Mouse (Mus musculus) CH12.LX (cell line): ENCODE data around the gene Cyp20a1. TPM values are rescaled to one million over a fixed set of nuclear protein-coding genes. Genes with fewer than 3 reads are reported as not detected.

Experiments
- DNase-seq: peaks from one replicate; pipeline ENCODE4 v3.0.0-alpha.2; 2013; ENCODE audit errors: extremely low read depth
- H3K27ac ChIP-seq: 2 replicates; pipeline ENCODE4 v1.5.1; 2012; ENCODE audit warnings: low read depth, mild to moderate bottlenecking, control low read depth, moderate library complexity; ENCODE audit not compliant: insufficient read depth
- H3K27me3 ChIP-seq: replicated peaks from 2 replicates; pipeline ENCODE3; 2012; ENCODE audit warnings: inconsistent platforms
- H3K36me3 ChIP-seq, 2 experiments: replicated peaks in 1 of 2; 2 replicates each; pipeline versions ENCODE3 to v1.6.1; 2012; ENCODE audit warnings: inconsistent platforms in 1 of 2, low read length in 1 of 2, mild to moderate bottlenecking in 1 of 2, mixed read lengths in 1 of 2, moderate library complexity in 1 of 2; ENCODE audit not compliant: control insufficient read depth in 1 of 2, insufficient read depth in 1 of 2
- H3K4me1 ChIP-seq, 2 experiments: 2 replicates each; pipeline ENCODE4 v1.6.1; 2012; ENCODE audit warnings: inconsistent platforms in 1 of 2, moderate library complexity in 1 of 2; ENCODE audit not compliant: insufficient read depth in 2 of 2, control insufficient read depth in 1 of 2
- H3K4me2 ChIP-seq: 2 replicates; pipeline ENCODE4 v1.6.1; 2012; ENCODE audit warnings: low read depth, mild to moderate bottlenecking, control low read depth; ENCODE audit not compliant: poor library complexity, insufficient read depth, severe bottlenecking
- H3K4me3 ChIP-seq, 3 experiments: fragments of 150-350 bp in 1 of 3; sonication (generic) in 1 of 3; replicated peaks in 1 of 3; 2 replicates each; pipeline versions ENCODE3 to v1.5.1; 2011 to 2012; ENCODE audit warnings: low read depth in 2 of 3, low read length in 2 of 3, mild to moderate bottlenecking in 2 of 3, moderate library complexity in 2 of 3, control low read depth in 1 of 3, improper control_type of control experiment in 1 of 3, inconsistent platforms in 1 of 3, mixed read lengths in 1 of 3; ENCODE audit not compliant: poor library complexity in 1 of 3
- H3K79me2 ChIP-seq: replicated peaks from 2 replicates; pipeline ENCODE4 v1.6.1; 2012; ENCODE audit warnings: mild to moderate bottlenecking, moderate library complexity; ENCODE audit not compliant: control insufficient read depth, poor library complexity, insufficient read depth, severe bottlenecking; ENCODE audit errors: extremely low read depth
- H3K9ac ChIP-seq: 2 replicates; pipeline ENCODE4 v1.6.1; 2012; ENCODE audit warnings: low read depth, mild to moderate bottlenecking, control low read depth, moderate library complexity; ENCODE audit not compliant: insufficient read depth
- H3K9me3 ChIP-seq: replicated peaks from 2 replicates; pipeline ENCODE3; 2012; ENCODE audit warnings: low read length, inconsistent platforms, mixed read lengths
- CTCF ChIP-seq, 2 experiments: IDR thresholded peaks in 1 of 2; conservative IDR thresholded peaks in 1 of 2; 2 replicates each; pipeline ENCODE4 v1.5.1; 2011 to 2012; ENCODE audit warnings: low read depth in 2 of 2, low read length in 2 of 2, improper control_type of control experiment in 1 of 2, inconsistent platforms in 1 of 2, mild to moderate bottlenecking in 1 of 2, moderate library complexity in 1 of 2
- MAFK ChIP-seq: IDR thresholded peaks from 2 replicates; pipeline ENCODE4 v1.6.1; 2011; ENCODE audit warnings: low read length, improper control_type of control experiment; ENCODE audit not compliant: insufficient replicate concordance
- PAX5 ChIP-seq: IDR thresholded peaks from 2 replicates; pipeline ENCODE4 v1.6.1; 2012; ENCODE audit warnings: low read length, inconsistent platforms, mixed read lengths
- RAD21 ChIP-seq: IDR thresholded peaks from 2 replicates; pipeline ENCODE4 v1.6.1; 2011; ENCODE audit warnings: low read depth, mild to moderate bottlenecking, low read length, improper control_type of control experiment, moderate library complexity
- SMC3 ChIP-seq: IDR thresholded peaks from 2 replicates; pipeline ENCODE4 v1.6.1; 2011; ENCODE audit warnings: low read depth, low read length, improper control_type of control experiment
- TBP ChIP-seq: conservative IDR thresholded peaks from 2 replicates; pipeline ENCODE4 v1.6.1; 2011; ENCODE audit warnings: low read depth, low read length, improper control_type of control experiment
- dilution Hi-C: fragments of 300-500 bp; cut with MboI; formaldehyde crosslinking; loops from 2 replicates; pipeline ENCODE4 v1.14.3; 2020; ENCODE audit warnings: low sequenced_read_pairs; ENCODE audit not compliant: extremely low pct_unique_long_range_greater_than_20kb, extremely low pct_ligation_motif_present
- in situ Hi-C: fragments of 300-500 bp; cut with MboI; formaldehyde crosslinking; loops from 3 replicates; pipeline ENCODE4 v1.14.3; 2019; ENCODE audit warnings: low sequenced_read_pairs, low pct_ligation_motif_present, low pct_unique_long_range_greater_than_20kb, mixed read lengths
- polyA plus RNA-seq: library from polyadenylated mRNA; unstranded; fragments of >175 nt; gene quantifications from 2 replicates; pipeline ENCODE4 v1.2.1, GENCODE M21; 2012; ENCODE audit warnings: low read depth; ENCODE audit not compliant: insufficient read length
- total RNA-seq, 2 experiments: library from RNA; depleted of rRNA; stranded (reverse); fragments of 300-350 nt in 1 of 2; fragments of >200 nt in 1 of 2; gene quantifications; 2 replicates each; pipeline ENCODE4 v1.2.3; 2012 to 2014

The Cyp20a1 gene
- total and polyA plus RNA-seq, 3 experiments = 20.4 to 41.4 (median 26.9) TPM

DNA sequence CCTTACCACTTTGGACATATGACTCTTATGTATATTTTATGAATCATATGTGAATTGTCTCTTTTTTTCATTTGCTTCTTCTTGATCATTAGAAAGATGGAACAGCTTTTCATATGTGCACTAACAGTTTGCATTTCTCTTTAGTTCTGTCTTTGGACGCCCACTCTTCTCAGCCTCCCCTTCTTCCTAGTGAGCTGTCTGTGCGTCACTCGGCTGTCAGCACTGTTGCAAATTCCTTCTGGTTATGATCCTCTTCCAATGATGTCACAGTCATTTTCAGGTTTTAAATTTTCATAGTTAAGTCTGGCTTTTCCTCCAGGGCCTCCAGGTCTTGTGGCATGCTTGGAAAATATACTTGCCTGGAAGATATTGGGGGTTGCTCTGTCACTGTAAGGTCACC is 38.8 kb downstream of the Cyp20a1 start:
- Histone ChIP-seq H3K27ac (no peak overlapping the region), H3K36me3 (peaks cover 9 to 48% of the 10 kb centered on the region in 2 experiments), H3K9me3 (no peaks in the 10 kb centered on the region), H3K9ac (no peak overlapping the region), H3K4me1 (no peaks in the 10 kb centered on the region), H3K4me3 (no peak overlapping the region), H3K27me3 (no peaks in the 10 kb centered on the region), H3K4me2 (no peak overlapping the region), H3K79me2 (no peaks in the 10 kb centered on the region)
- dilution Hi-C loops (no loop called here), in situ Hi-C loops (no loop called here)
- no peak for TF ChIP-seq MAFK
- no peak for DNase-seq

DNA sequence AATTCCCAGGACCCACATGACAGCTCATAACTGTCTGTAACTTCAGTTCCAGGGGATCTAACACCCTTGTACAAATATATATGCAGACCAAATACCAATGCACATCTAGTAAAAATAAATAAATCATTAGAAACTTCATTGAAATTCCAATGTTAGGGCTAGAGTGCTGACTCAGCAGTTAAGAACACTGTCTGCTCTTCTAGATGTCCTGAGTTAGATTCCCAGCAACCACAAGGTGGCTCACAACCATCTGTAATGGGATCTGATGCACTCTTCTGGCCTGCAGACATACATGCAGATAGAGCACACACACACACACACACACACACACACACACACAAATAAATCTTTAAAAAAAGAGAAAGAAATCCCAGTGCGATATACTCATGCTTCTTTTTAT is 61.7 kb downstream of the Cyp20a1 start:
- Histone ChIP-seq H3K4me1 (peaks cover 0 to 10% of the 10 kb centered on the region in 2 experiments; a peak in 2 of 4 replicates), H3K27me3 (no peaks in the 10 kb centered on the region), H3K9ac (no peak overlapping the region), H3K36me3 (no peaks in the 10 kb centered on the region), H3K27ac (no peak overlapping the region), H3K4me3 (no peak overlapping the region), H3K4me2 (no peak overlapping the region), H3K79me2 (no peaks in the 10 kb centered on the region), H3K9me3 (no peaks in the 10 kb centered on the region)
- peak; percentile 16 for DNase-seq
- dilution Hi-C loops (no loop called here), in situ Hi-C loops (no loop called here)
- no peak for TF ChIP-seq PAX5
- peak; percentile 38 for TF ChIP-seq RAD21
- TF ChIP-seq CTCF (conservative IDR thresholded peaks at IDR 0.05 in 1 of 2, IDR thresholded peaks at IDR 0.05 in 1 of 2; ENCODE audit: low read depth in 2 of 2, low read length in 2 of 2) = peak in 1 of 2 experiments; percentile 58; a peak in 2 of 4 replicates
- TF ChIP-seq SMC3 = peak; percentile 37
- TF ChIP-seq MAFK = peak; percentile 100

GRCm38 (mm10) chr1:60408501-60409167 is 65.5 kb downstream of the Cyp20a1 start:
- TF ChIP-seq TBP = no peak
- Histone ChIP-seq H3K4me2 (peak overlapping the region; percentile 31), H3K9me3 (no peaks in the 10 kb centered on the region), H3K4me3 (peak overlapping the region; percentile 41 to 97 (median 94)), H3K27me3 (no peaks in the 10 kb centered on the region), H3K36me3 (no peaks in the 10 kb centered on the region), H3K4me1 (peaks cover 0 to 9% of the 10 kb centered on the region in 2 experiments; a peak in 2 of 4 replicates), H3K27ac (no peak overlapping the region), H3K9ac (peak overlapping the region; percentile 77; the same call in 1 of the 2 replicates), H3K79me2 (peaks cover 13% of the 10 kb centered on the region)
- dilution Hi-C loops (no loop called here), in situ Hi-C loops (no loop called here)
- DNase-seq = no peak
